Mouse (Mus musculus): ENCODE measurements around the gene Tfr2. TPM values are rescaled to one million over a fixed set of nuclear protein-coding genes. Genes with fewer than 3 reads are reported as not detected.

The Tfr2 gene
- polyA plus RNA-seq, 1 experiment = 22.3 TPM

- H3K27ac ChIP-seq (ENCODE audit: insufficient read depth, low read length) = peak within 1 kb of the TSS; percentile 79
Measured at GRCm38 (mm10) chr5:137628498-137629305, 59.1 kb downstream of the Tfr2 start, which contains the start of the genes Fbxo24, Lrch4 and Gm20605. TSS of gene Fbxo24 (minus strand) at chr5:137629002. TSS of gene Lrch4 (plus strand) at chr5:137629121. TSS of gene Gm20605 (plus strand) at chr5:137629175.

GRCm38 (mm10) chr5:137629306-137629721 lies 59.7 kb downstream of the Tfr2 start:
- H3K4me3 ChIP-seq (ENCODE audit: insufficient read depth, low read length) = peak overlapping the region; percentile 90
- peak overlapping the region; percentile 79 for H3K27ac ChIP-seq (ENCODE audit: insufficient read depth, low read length)
- TF ChIP-seq POLR2A (IDR thresholded peaks at IDR 0.05; ENCODE audit: extremely low read depth, insufficient read depth, low read length) (no peak), CTCF (IDR thresholded peaks at IDR 0.05; ENCODE audit: extremely low read depth, insufficient read depth, low read length) (no peak)
- no peaks in the 10 kb centered on the region for H3K4me1 ChIP-seq (ENCODE audit: control insufficient read depth, insufficient read depth, low read length)

More at GRCm38 (mm10) chr5:137628498-137629305, 59.1 kb downstream of the Tfr2 start, which contains the start of the genes Fbxo24, Lrch4 and Gm20605:
- TF ChIP-seq CTCF (IDR thresholded peaks at IDR 0.05; ENCODE audit: extremely low read depth, insufficient read depth, low read length) (no peak), POLR2A (IDR thresholded peaks at IDR 0.05; ENCODE audit: extremely low read depth, insufficient read depth, low read length) (peak; percentile 93)
- Histone ChIP-seq H3K4me1 (ENCODE audit: control insufficient read depth, insufficient read depth, low read length) (no peaks in the 10 kb centered on the region), H3K4me3 (ENCODE audit: insufficient read depth, low read length) (peak within 1 kb of the TSS; percentile 90)

GRCm38 (mm10) chr5:137629906-137630545 lies 60.4 kb downstream of the Tfr2 start:
- H3K4me1 ChIP-seq (ENCODE audit: control insufficient read depth, insufficient read depth, low read length) = no peaks in the 10 kb centered on the region
- TF ChIP-seq POLR2A (IDR thresholded peaks at IDR 0.05; ENCODE audit: extremely low read depth, insufficient read depth, low read length) (no peak), CTCF (IDR thresholded peaks at IDR 0.05; ENCODE audit: extremely low read depth, insufficient read depth, low read length) (no peak)
- H3K4me3 ChIP-seq (ENCODE audit: insufficient read depth, low read length) = peak overlapping the region; percentile 90
- H3K27ac ChIP-seq (ENCODE audit: insufficient read depth, low read length) = no peak overlapping the region

- H3K4me3 ChIP-seq (ENCODE audit: insufficient read depth, low read length) = no peak overlapping the region; the same call in 1 of the 2 replicates
- peak overlapping the region; percentile 11 for H3K27ac ChIP-seq (ENCODE audit: insufficient read depth, low read length)
- no peaks in the 10 kb centered on the region for H3K4me1 ChIP-seq (ENCODE audit: control insufficient read depth, insufficient read depth, low read length)
- TF ChIP-seq POLR2A (IDR thresholded peaks at IDR 0.05; ENCODE audit: extremely low read depth, insufficient read depth, low read length) (no peak), CTCF (IDR thresholded peaks at IDR 0.05; ENCODE audit: extremely low read depth, insufficient read depth, low read length) (no peak)
Measured at GRCm38 (mm10) chr5:137630602-137631001, 61.0 kb downstream of the Tfr2 start.

GRCm38 (mm10) chr5:137631171-137631570 lies 61.5 kb downstream of the Tfr2 start:
- TF ChIP-seq POLR2A (IDR thresholded peaks at IDR 0.05; ENCODE audit: extremely low read depth, insufficient read depth, low read length) (no peak), CTCF (IDR thresholded peaks at IDR 0.05; ENCODE audit: extremely low read depth, insufficient read depth, low read length) (no peak)
- Histone ChIP-seq H3K4me1 (ENCODE audit: control insufficient read depth, insufficient read depth, low read length) (no peaks in the 10 kb centered on the region), H3K27ac (ENCODE audit: insufficient read depth, low read length) (peak overlapping the region; percentile 11; the same call in 1 of the 2 replicates), H3K4me3 (ENCODE audit: insufficient read depth, low read length) (no peak overlapping the region; the same call in 1 of the 2 replicates)

- Histone ChIP-seq H3K4me1 (ENCODE audit: control insufficient read depth, insufficient read depth, low read length) (no peaks in the 10 kb centered on the region), H3K27ac (ENCODE audit: insufficient read depth, low read length) (no peak overlapping the region), H3K4me3 (ENCODE audit: insufficient read depth, low read length) (no peak overlapping the region)
- no peak for TF ChIP-seq POLR2A (IDR thresholded peaks at IDR 0.05; ENCODE audit: extremely low read depth, insufficient read depth, low read length)
- no peak for TF ChIP-seq CTCF (IDR thresholded peaks at IDR 0.05; ENCODE audit: extremely low read depth, insufficient read depth, low read length)
Measured at GRCm38 (mm10) chr5:137631591-137631990, 62.0 kb downstream of the Tfr2 start.

GRCm38 (mm10) chr5:137633397-137634084 lies 63.9 kb downstream of the Tfr2 start:
- TF ChIP-seq POLR2A (IDR thresholded peaks at IDR 0.05; ENCODE audit: extremely low read depth, insufficient read depth, low read length) = no peak
- TF ChIP-seq CTCF (IDR thresholded peaks at IDR 0.05; ENCODE audit: extremely low read depth, insufficient read depth, low read length) = no peak

More at GRCm38 (mm10) chr5:137633397-137634084, 63.9 kb downstream of the Tfr2 start:
- no peaks in the 10 kb centered on the region for H3K4me1 ChIP-seq (ENCODE audit: control insufficient read depth, insufficient read depth, low read length)
- H3K4me3 ChIP-seq (ENCODE audit: insufficient read depth, low read length) = no peak overlapping the region
- no peak overlapping the region for H3K27ac ChIP-seq (ENCODE audit: insufficient read depth, low read length)

Other genes with a start within 250 kb of the Tfr2 start
- 34.0 and 35.2 TPM in 2 replicates for gene Slc12a9, start 236.2 kb upstream of the Tfr2 start, polyA plus RNA-seq (2012; rRNA removed)
- gene Ephb4, start 219.7 kb upstream of the Tfr2 start, polyA plus RNA-seq (2012; rRNA removed) = 5.8 and 5.9 TPM in 2 replicates
- 0.15 and 0.21 TPM in 2 replicates for gene Zan, start 92.8 kb upstream of the Tfr2 start, polyA plus RNA-seq (2012; rRNA removed)
- 46.4 and 48.5 TPM in 2 replicates for gene Pop7, start 67.3 kb upstream of the Tfr2 start, polyA plus RNA-seq (2012; rRNA removed)
- gene Gigyf1, start 51.3 kb upstream of the Tfr2 start, polyA plus RNA-seq (2012; rRNA removed) = 41.0 and 50.2 TPM in 2 replicates
- not detected in 2 replicates for gene Epo, start 36.6 kb upstream of the Tfr2 start, polyA plus RNA-seq (2012; rRNA removed)
- gene Gnb2, start 36.3 kb upstream of the Tfr2 start, polyA plus RNA-seq (2012; rRNA removed) = 653 and 687 TPM in 2 replicates
- gene Actl6b, start 16.3 kb upstream of the Tfr2 start, polyA plus RNA-seq (2012; rRNA removed) = 179 and 199 TPM in 2 replicates
- 45.1 and 45.3 TPM in 2 replicates for gene Mospd3, start 31.2 kb downstream of the Tfr2 start, polyA plus RNA-seq (2012; rRNA removed)
- gene Pcolce, start 43.9 kb downstream of the Tfr2 start, polyA plus RNA-seq (2012; rRNA removed) = 12.6 and 13.6 TPM in 2 replicates
- gene Fbxo24, start 59.2 kb downstream of the Tfr2 start, polyA plus RNA-seq (2012; rRNA removed) = 0.23 and 0.29 TPM in 2 replicates
- 11.5 and 15.0 TPM in 2 replicates for gene Lrch4, start 59.3 kb downstream of the Tfr2 start, polyA plus RNA-seq (2012; rRNA removed)
- 11.0 and 12.6 TPM in 2 replicates for gene Gm20605, start 59.3 kb downstream of the Tfr2 start, polyA plus RNA-seq (2012; rRNA removed)
- 24.6 and 26.0 TPM in 2 replicates for gene Sap25, start 71.5 kb downstream of the Tfr2 start, polyA plus RNA-seq (2012; rRNA removed)
- gene Irs3, start 75.9 kb downstream of the Tfr2 start, polyA plus RNA-seq (2012; rRNA removed) = 0.09 and 0.25 TPM in 2 replicates
- gene Agfg2, start 114.9 kb downstream of the Tfr2 start, polyA plus RNA-seq (2012; rRNA removed) = 35.7 and 36.7 TPM in 2 replicates
- gene Nyap1, start 171.8 kb downstream of the Tfr2 start, polyA plus RNA-seq (2012; rRNA removed) = 69.7 and 74.8 TPM in 2 replicates
- 365 and 366 TPM in 2 replicates for gene Tsc22d4, start 175.9 kb downstream of the Tfr2 start, polyA plus RNA-seq (2012; rRNA removed)
- 26.9 and 27.6 TPM in 2 replicates for gene Ppp1r35, start 209.0 kb downstream of the Tfr2 start, polyA plus RNA-seq (2012; rRNA removed)
- 37.8 and 38.1 TPM in 2 replicates for gene Mepce, start 217.8 kb downstream of the Tfr2 start, polyA plus RNA-seq (2012; rRNA removed)
- 11.3 and 12.6 TPM in 2 replicates for gene Zcwpw1, start 218.0 kb downstream of the Tfr2 start, polyA plus RNA-seq (2012; rRNA removed)